Mouse (Mus musculus) lung, adult 2 months (tissue): ENCODE measurements around the gene Arhgap29.

Experiments
- CTCF ChIP-seq: fragments of 200-500 bp; IDR thresholded peaks from 2 replicates; pipeline ENCODE4 v1.5.1; 2011; ENCODE audit warnings: mild to moderate bottlenecking, low read length, control low read depth; ENCODE audit not compliant: insufficient read depth
- POLR2A ChIP-seq: fragments of 200-500 bp; IDR thresholded peaks from 2 replicates; pipeline ENCODE4 v1.6.1; 2011; ENCODE audit warnings: low read depth, mild to moderate bottlenecking, control low read depth, low read length, borderline replicate concordance; ENCODE audit errors: extremely low read depth

- TF ChIP-seq CTCF = no peak
- no peak for TF ChIP-seq POLR2A
Observed at GRCm38 (mm10) chr3:122064556-122065410, 112.4 kb downstream of the Arhgap29 start.
